Comparison of ENCODE assay signal across 15 mouse cellular contexts in genomic region chr7:142326714-142327445, GRCm38 (mm10). TPM values are rescaled to one million over a fixed set of nuclear protein-coding genes. Genes with fewer than 3 reads are reported as not detected.
DNase-seq lines count a peak whose midpoint lies in the region; ATAC-seq lines count a peak whose summit lies in the region.
"Had no signal": no experiment of that assay in that cellular context is flagged by ENCODE, and none has a peak within 500 bp of the region (broad histone marks: within the 10 kb centered on the region; RNA-seq: fewer than 3 reads in every experiment).

No protein-coding gene starts in this region.

- peaks cover 15% of the 10 kb centered on the region for H3K4me1 ChIP-seq in kidney, embryonic 16.5 days (ENCODE audit: insufficient read depth, low read length)
- H3K4me1 ChIP-seq: neural tube, embryonic 15.5 days had no signal

- WGBS in kidney, embryonic 16.5 days: 48% methylated on average over 9 of the region's 9 CpGs

- H3K36me3 ChIP-seq in kidney, embryonic 16.5 days (ENCODE audit: insufficient read depth, low read length): no peaks in the 10 kb centered on the region
- H3K36me3 ChIP-seq: forebrain, embryonic 10.5 days; G1E; limb, embryonic 10.5 days; neural tube, embryonic 15.5 days had no signal

- DNase-seq in embryo, embryonic 10 days (ENCODE audit: low spot score): peak; percentile 50
- DNase-seq in embryo, embryonic 9.5 days (ENCODE audit: extremely low spot score): no peak
- DNase-seq in kidney, adult 11 months: no peak
- peak; percentile 48 for DNase-seq in urinary bladder, postnatal 14 days (ENCODE audit: low spot score)
- no peak for DNase-seq in urinary bladder, adult 2 months (ENCODE audit: low spot score)
- no peak for DNase-seq in cerebellum, adult 11 months
- no peak for DNase-seq in thymus, postnatal 36 days
- DNase-seq: B cell, adult 2 months; kidney, adult 8-10 months; right cerebral cortex, postnatal 25 days had no signal

- H3K4me2 ChIP-seq in kidney, embryonic 16.5 days (replicated peaks; ENCODE audit: low read depth, low read length): no peak overlapping the region
- H3K4me2 ChIP-seq: neural tube, embryonic 15.5 days had no signal

- H3K9me3 ChIP-seq in kidney, embryonic 16.5 days (ENCODE audit: low read length): no peaks in the 10 kb centered on the region
- H3K9me3 ChIP-seq: forebrain, embryonic 10.5 days; G1E; limb, embryonic 10.5 days; neural tube, embryonic 15.5 days had no signal

- no peaks in the 10 kb centered on the region for H3K27me3 ChIP-seq in kidney, embryonic 16.5 days (ENCODE audit: insufficient read depth, low read length)
- H3K27me3 ChIP-seq: neural tube, embryonic 15.5 days had no signal

- no peak overlapping the region for H3K9ac ChIP-seq in kidney, embryonic 16.5 days (replicated peaks; ENCODE audit: low read length)
- H3K9ac ChIP-seq: neural tube, embryonic 15.5 days had no signal

- H3K4me3 ChIP-seq in kidney, embryonic 16.5 days (ENCODE audit: low read length): no peak overlapping the region
- H3K4me3 ChIP-seq: forebrain, embryonic 10.5 days; limb, embryonic 10.5 days; neural tube, embryonic 15.5 days had no signal

- ATAC-seq in kidney, embryonic 16.5 days (ENCODE audit: low FRiP score, low TSS enrichment): no peak

- H3K27ac ChIP-seq in kidney, embryonic 16.5 days (ENCODE audit: low read length): peak overlapping the region; percentile 55; the same call in 1 of the 2 replicates
- H3K27ac ChIP-seq: forebrain, embryonic 10.5 days; limb, embryonic 10.5 days; neural tube, embryonic 15.5 days had no signal

RNA-seq across cellular contexts. Expression of gene Krtap5-4, which starts 23.5 kb away (rescaled TPM):
- not detected in 2 replicates for polyA plus RNA-seq in kidney, embryonic 16.5 days (2015; fragmentation: Nextera tagmentation; extraction: Ambion mirVana)
- polyA plus RNA-seq in urinary bladder, adult 2 months (2012; rRNA removed): not detected in 2 replicates
- polyA plus RNA-seq: forebrain, embryonic 10.5 days; G1E; limb, embryonic 10.5 days; neural tube, embryonic 15.5 days had no signal

RNA-seq across cellular contexts. Expression of gene Krtap5-1, which starts 30.0 kb away (rescaled TPM):
- not detected in 2 replicates for polyA plus RNA-seq in kidney, embryonic 16.5 days (2015; fragmentation: Nextera tagmentation; extraction: Ambion mirVana)
- not detected in 2 replicates for polyA plus RNA-seq in urinary bladder, adult 2 months (2012; rRNA removed)
- polyA plus RNA-seq: forebrain, embryonic 10.5 days; G1E; limb, embryonic 10.5 days; neural tube, embryonic 15.5 days had no signal

RNA-seq across cellular contexts. Expression of gene Ifitm10, which starts 46.7 kb away (rescaled TPM):
- polyA plus RNA-seq in kidney, embryonic 16.5 days (2015; fragmentation: Nextera tagmentation; extraction: Ambion mirVana): 1.8 and 2.5 TPM in 2 replicates
- 35.2 and 36.2 TPM in 2 replicates for polyA plus RNA-seq in urinary bladder, adult 2 months (2012; rRNA removed)

RNA-seq across cellular contexts. Expression of gene Gm4559, which starts 52.7 kb away (rescaled TPM):
- polyA plus RNA-seq in kidney, embryonic 16.5 days (2015; fragmentation: Nextera tagmentation; extraction: Ambion mirVana): not detected in 2 replicates
- not detected in 2 replicates for polyA plus RNA-seq in urinary bladder, adult 2 months (2012; rRNA removed)
- polyA plus RNA-seq: forebrain, embryonic 10.5 days; G1E; limb, embryonic 10.5 days; neural tube, embryonic 15.5 days had no signal

RNA-seq across cellular contexts. Expression of gene Gm49369, which starts 55.6 kb away (rescaled TPM):
- polyA plus RNA-seq in kidney, embryonic 16.5 days (2015; fragmentation: Nextera tagmentation; extraction: Ambion mirVana): 4.4 TPM in 1 of 2 replicates, not detected in the other
- polyA plus RNA-seq in urinary bladder, adult 2 months (2012; rRNA removed): 2.0 and 2.2 TPM in 2 replicates
- polyA plus RNA-seq: forebrain, embryonic 10.5 days; neural tube, embryonic 15.5 days had no signal

Comparison
In these comparisons a context has a peak if more than half of its experiments do, and no peak if none do; other contexts are left out.
1. DNase-seq: peak in embryo, embryonic 10 days (single experiment) and urinary bladder, postnatal 14 days (single experiment); none in embryo, embryonic 9.5 days (single experiment), kidney, adult 11 months (single experiment), urinary bladder, adult 2 months (single experiment), cerebellum, adult 11 months (single experiment) and thymus, postnatal 36 days (0 of 2).
2. RNA of gene Ifitm10, which starts 46.7 kb away (polyA plus RNA-seq): 35.2 to 36.2 TPM in urinary bladder, adult 2 months; 1.8 to 2.5 TPM in kidney, embryonic 16.5 days; every median in the first group is over 10 times any median in the second.